Mouse (Mus musculus) ES-E14 (cell line): ENCODE results near the gene Tm9sf1. TPM values are rescaled to one million over a fixed set of nuclear protein-coding genes. Genes with fewer than 3 reads are reported as not detected.

Experiments
- DNase-seq: peaks from one replicate; pipeline ENCODE4 v3.0.0-alpha.2; 2013; ENCODE audit warnings: low read depth, low spot score
- H3K27ac ChIP-seq: 2 replicates; pipeline ENCODE4 v1.5.1; 2012; ENCODE audit warnings: low read depth, mild to moderate bottlenecking, low read length, moderate library complexity, mixed read lengths; ENCODE audit not compliant: poor library complexity, insufficient read depth, severe bottlenecking
- H3K36me3 ChIP-seq: 2 replicates; pipeline ENCODE4 v1.6.1; 2012; ENCODE audit warnings: mild to moderate bottlenecking, low read length, moderate library complexity, mixed read lengths; ENCODE audit not compliant: control insufficient read depth, poor library complexity, insufficient read depth, severe bottlenecking
- H3K4me1 ChIP-seq, 2 experiments: fragments of 150-350 bp in 1 of 2; sonication (generic) in 1 of 2; 2 replicates each; pipeline ENCODE4 v1.6.1; 2012; ENCODE audit warnings: low read length in 2 of 2, mild to moderate bottlenecking in 1 of 2, mixed read lengths in 1 of 2; ENCODE audit not compliant: control insufficient read depth in 2 of 2, insufficient read depth in 2 of 2, poor library complexity in 1 of 2
- H3K4me3 ChIP-seq, 2 experiments: fragments of 150-350 bp in 1 of 2; sonication (generic) in 1 of 2; 2 replicates each; pipeline ENCODE4 v1.5.1; 2012; ENCODE audit warnings: low read length in 2 of 2, low read depth in 1 of 2, mild to moderate bottlenecking in 1 of 2, mixed read lengths in 1 of 2; ENCODE audit not compliant: insufficient read depth in 1 of 2, poor library complexity in 1 of 2, severe bottlenecking in 1 of 2
- H3K9ac ChIP-seq: 2 replicates; pipeline ENCODE4 v1.6.1; 2012; ENCODE audit warnings: low read depth, mild to moderate bottlenecking, low read length, mixed read lengths; ENCODE audit not compliant: poor library complexity, insufficient read depth, severe bottlenecking
- H3K9me3 ChIP-seq: fragments of 150-350 bp; sonication (generic); 2 replicates; pipeline ENCODE4 v1.6.1; 2012; ENCODE audit warnings: low read depth, mild to moderate bottlenecking, low read length; ENCODE audit not compliant: control insufficient read depth, insufficient read depth
- CHD2 ChIP-seq: IDR thresholded peaks from 2 replicates; pipeline ENCODE4 v1.6.1; 2014; ENCODE audit warnings: mild to moderate bottlenecking, low read depth, low read length, inconsistent platforms
- HCFC1 ChIP-seq: IDR thresholded peaks from 2 replicates; pipeline ENCODE4 v1.6.1; 2012; ENCODE audit warnings: low read length, inconsistent platforms, borderline replicate concordance; ENCODE audit not compliant: insufficient read depth
- MAFK ChIP-seq: IDR thresholded peaks from 2 replicates; pipeline ENCODE4 v1.6.1; 2014; ENCODE audit warnings: mild to moderate bottlenecking, low read depth, low read length, inconsistent platforms; ENCODE audit not compliant: insufficient read depth
- ZC3H11A ChIP-seq: IDR thresholded peaks from 2 replicates; pipeline ENCODE4 v1.6.1; 2012; ENCODE audit warnings: low read depth, mild to moderate bottlenecking, inconsistent platforms, low read length, borderline replicate concordance
- ZNF384 ChIP-seq: IDR thresholded peaks from 2 replicates; pipeline ENCODE4 v1.6.1; 2012; ENCODE audit warnings: low read depth, low read length, inconsistent platforms
- in situ Hi-C, 2 experiments: fragments of 600-800 bp; cut with MboI; formaldehyde crosslinking; loops; one replicate each; pipeline ENCODE4 v1.15.1; 2025; ENCODE audit warnings: low sequenced_read_pairs in 2 of 2, inconsistent platforms in 1 of 2; ENCODE audit not compliant: unreplicated experiment in 2 of 2
- total RNA-seq: library from RNA; depleted of rRNA; stranded (reverse); fragments of 300-350 nt; gene quantifications from 2 replicates; pipeline ENCODE4 v1.2.3, GENCODE M21; 2012

Gene Tm9sf1
- total RNA-seq, 1 experiment = 41.1 TPM

- no peaks in the 10 kb centered on the region for H3K9me3 ChIP-seq
- H3K36me3 ChIP-seq = no peaks in the 10 kb centered on the region; the same call in 1 of the 2 replicates
- no peak for TF ChIP-seq HCFC1
- no peak for TF ChIP-seq ZC3H11A
- TF ChIP-seq ZNF384 = no peak
- no peak for TF ChIP-seq CHD2
- no peak for TF ChIP-seq MAFK
- H3K27ac ChIP-seq = no peak overlapping the region
- DNase-seq = no peak
- no peak overlapping the region for H3K9ac ChIP-seq
- in situ Hi-C loops = no loop called here
- no peak overlapping the region for H3K4me3 ChIP-seq
- peaks cover 0 to 8% of the 10 kb centered on the region in 2 experiments; a peak in 2 of 4 replicates for H3K4me1 ChIP-seq
Observed at GRCm38 (mm10) chr14:55616844-55617243, 26.8 kb downstream of the Tm9sf1 start.

- no peak for TF ChIP-seq ZC3H11A
- no peak for TF ChIP-seq HCFC1
- TF ChIP-seq MAFK = no peak
- no peak for TF ChIP-seq CHD2
- TF ChIP-seq ZNF384 = no peak
- H3K4me3 ChIP-seq = no peak overlapping the region
- H3K36me3 ChIP-seq = no peaks in the 10 kb centered on the region; the same call in 1 of the 2 replicates
- no peak overlapping the region for H3K9ac ChIP-seq
- H3K9me3 ChIP-seq = no peaks in the 10 kb centered on the region
- in situ Hi-C loops = no loop called here
- DNase-seq = no peak
- peaks cover 0 to 8% of the 10 kb centered on the region in 2 experiments; a peak in 2 of 4 replicates for H3K4me1 ChIP-seq
- H3K27ac ChIP-seq = no peak overlapping the region
Observed at GRCm38 (mm10) chr14:55615876-55616275, 27.7 kb downstream of the Tm9sf1 start.

GRCm38 (mm10) chr14:55614565-55615178 is 28.9 kb downstream of the Tm9sf1 start:
- Histone ChIP-seq H3K9me3 (no peaks in the 10 kb centered on the region), H3K36me3 (peaks cover 2% of the 10 kb centered on the region; the same call in 1 of the 2 replicates), H3K4me3 (no peak overlapping the region), H3K27ac (no peak overlapping the region), H3K4me1 (peaks cover 0 to 8% of the 10 kb centered on the region in 2 experiments; a peak in 2 of 4 replicates), H3K9ac (no peak overlapping the region)
- no peak for DNase-seq
- in situ Hi-C loops = no loop called here
- TF ChIP-seq ZC3H11A (no peak), CHD2 (no peak), ZNF384 (no peak), HCFC1 (no peak), MAFK (no peak)

GRCm38 (mm10) chr14:55613346-55613745 is 30.3 kb downstream of the Tm9sf1 start:
- no peak overlapping the region for H3K4me3 ChIP-seq
- no peak overlapping the region for H3K27ac ChIP-seq
- no peak overlapping the region for H3K9ac ChIP-seq
- in situ Hi-C loops = no loop called here
- H3K9me3 ChIP-seq = no peaks in the 10 kb centered on the region
- H3K36me3 ChIP-seq = peaks cover 9% of the 10 kb centered on the region
- TF ChIP-seq MAFK = no peak
- no peak for TF ChIP-seq ZNF384
- TF ChIP-seq CHD2 = no peak
- no peak for TF ChIP-seq HCFC1
- no peak for TF ChIP-seq ZC3H11A
- H3K4me1 ChIP-seq = peaks cover 0 to 2% of the 10 kb centered on the region in 2 experiments; a peak in 1 of 4 replicates
- no peak for DNase-seq

GRCm38 (mm10) chr14:55608339-55608738 is 35.3 kb downstream of the Tm9sf1 start:
- no peak for TF ChIP-seq HCFC1
- TF ChIP-seq CHD2 = no peak
- TF ChIP-seq MAFK = no peak
- TF ChIP-seq ZNF384 = no peak
- no peak for TF ChIP-seq ZC3H11A
- no peak overlapping the region for H3K9ac ChIP-seq
- H3K36me3 ChIP-seq = peaks cover 29% of the 10 kb centered on the region
- in situ Hi-C loops = no loop called here
- H3K27ac ChIP-seq = no peak overlapping the region
- no peaks in the 10 kb centered on the region for H3K9me3 ChIP-seq
- peaks cover 0 to 9% of the 10 kb centered on the region in 2 experiments; a peak in 2 of 4 replicates for H3K4me1 ChIP-seq
- DNase-seq = no peak
- H3K4me3 ChIP-seq = no peak overlapping the region
